Mouse (Mus musculus) C2C12 (cell line): Measurements from ENCODE around the gene Tas2r129. TPM values are rescaled to one million over a fixed set of nuclear protein-coding genes. Genes with fewer than 3 reads are reported as not detected.
"Not testable (repeated sequence)": the region's sequence is repeated elsewhere in the genome, so short reads cannot be mapped to it uniquely, and the experiment has no call there.

Experiments used
- H3K27me3 ChIP-seq: one replicate; pipeline ENCODE4 v1.6.1; 2011; ENCODE audit not compliant: control insufficient read depth, insufficient read depth, insufficient read length
- H3K36me3 ChIP-seq: one replicate; pipeline ENCODE4 v1.6.1; 2011; ENCODE audit not compliant: control insufficient read depth, insufficient read depth
- H3K4me3 ChIP-seq: one replicate; pipeline ENCODE4 v1.5.1; 2011; ENCODE audit warnings: mild to moderate bottlenecking, control low read depth; ENCODE audit not compliant: poor library complexity, insufficient read depth, severe bottlenecking
- H3K79me2 ChIP-seq: one replicate; pipeline ENCODE4 v1.6.1; 2011; ENCODE audit not compliant: control insufficient read depth, insufficient read depth
- H3K79me3 ChIP-seq: one replicate; pipeline ENCODE4 v1.6.1; 2011; ENCODE audit warnings: low read depth, control low read depth
- H3ac ChIP-seq: one replicate; pipeline ENCODE3; 2011; ENCODE audit warnings: low read depth; ENCODE audit not compliant: control insufficient read depth, insufficient read length
- CEBPB ChIP-seq: IDR thresholded peaks from one replicate; pipeline ENCODE4 v1.6.1; 2011; ENCODE audit warnings: low read depth, mild to moderate bottlenecking, control low read depth, moderate library complexity
- CTCF ChIP-seq: IDR thresholded peaks from one replicate; pipeline ENCODE4 v1.5.1; 2011; ENCODE audit not compliant: control insufficient read depth, insufficient read depth, insufficient read length
- FOSL1 ChIP-seq: IDR thresholded peaks from one replicate; pipeline ENCODE4 v1.8.0; 2011; ENCODE audit warnings: mild to moderate bottlenecking, low read length; ENCODE audit not compliant: poor library complexity, insufficient read depth, severe bottlenecking
- MAX ChIP-seq: IDR thresholded peaks from one replicate; pipeline ENCODE4 v1.6.1; 2011; ENCODE audit warnings: mild to moderate bottlenecking, control low read depth
- MYOD1 ChIP-seq: IDR thresholded peaks from one replicate; pipeline ENCODE4 v1.6.1; 2011; ENCODE audit warnings: low read depth; ENCODE audit not compliant: control insufficient read depth, insufficient read length
- MYOG ChIP-seq: IDR thresholded peaks from one replicate; pipeline ENCODE4 v1.6.1; 2011; ENCODE audit not compliant: control insufficient read depth, insufficient read length; ENCODE audit errors: extremely low read depth
- USF1 ChIP-seq: IDR thresholded peaks from one replicate; pipeline ENCODE4 v1.6.1; 2011; ENCODE audit warnings: low read depth, mild to moderate bottlenecking, control low read depth, moderate library complexity
- long read RNA-seq, 2 experiments: library from polyadenylated mRNA; unstranded; transcript quantifications; one replicate each; pipeline ENCODE4 v2.0.0; 2019 to 2020
- polyA plus RNA-seq: library from polyadenylated mRNA; unstranded; fragments of >200 nt; fragmentation: generic; extraction: Trizol; gene quantifications from one replicate; pipeline ENCODE4 v1.2.1, GENCODE M21; 2012; ENCODE audit warnings: missing spikeins

Gene Tas2r129
- not detected for polyA plus RNA-seq
- long read RNA-seq, experiment 1: 0 reads
- long read RNA-seq, experiment 2: 0 reads

DNA sequence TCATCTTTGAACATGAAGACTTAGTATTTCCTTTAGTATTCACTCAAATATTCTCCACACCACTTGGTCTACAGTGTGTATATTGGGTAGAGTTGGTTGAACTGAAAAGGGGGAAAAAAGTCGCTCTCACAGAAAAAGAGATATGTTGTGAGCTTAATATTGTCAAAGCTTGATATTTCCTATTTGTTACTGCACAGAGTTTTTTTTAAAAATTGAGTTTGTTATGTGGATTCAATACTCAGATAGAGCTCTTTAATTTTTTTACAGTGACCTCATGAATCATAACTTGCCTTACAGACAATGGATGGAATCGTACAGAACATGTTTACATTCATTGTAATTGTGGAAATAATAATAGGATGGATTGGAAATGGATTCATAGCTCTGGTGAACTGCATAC, at the start of gene Tas2r129:
Tas2r129 (plus strand) TSS at position 301 of the 400 bp plus-strand sequence.
- Histone ChIP-seq H3K79me2 (no peaks in the 10 kb centered on the region), H3K27me3 (no peaks in the 10 kb centered on the region), H3K4me3 (no peak within 1 kb of the TSS), H3ac (no peak within 1 kb of the TSS), H3K36me3 (no peaks in the 10 kb centered on the region), H3K79me3 (no peaks in the 10 kb centered on the region)
- TF ChIP-seq MAX (no peak), CEBPB (no peak), CTCF (no peak), MYOD1 (no peak), MYOG (no peak), FOSL1 (no peak), USF1 (no peak)

DNA sequence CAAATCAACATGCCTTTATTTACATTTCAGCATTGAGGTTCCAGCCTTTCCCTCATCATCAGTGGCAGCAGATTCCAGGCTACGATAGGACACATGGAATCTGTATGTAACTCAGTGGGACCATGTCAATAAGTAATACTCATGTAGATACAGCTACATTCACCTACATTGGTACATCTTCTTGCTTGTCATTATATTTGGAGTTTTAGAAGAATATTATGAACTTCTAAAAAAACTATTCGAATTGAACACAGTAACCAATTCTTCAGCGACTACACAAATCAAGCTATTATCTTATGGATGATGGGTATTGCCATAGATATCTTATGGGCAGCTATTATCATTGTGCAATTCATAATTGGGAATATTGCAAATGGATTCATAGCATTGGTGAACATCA, 41.6 kb upstream of the Tas2r129 start, which contains the start of gene Tas2r125:
Tas2r125 (plus strand) TSS at position 301 of the 400 bp plus-strand sequence.
- Histone ChIP-seq H3K36me3 (no peaks in the 10 kb centered on the region), H3K79me3 (no peaks in the 10 kb centered on the region), H3ac (no peak within 1 kb of the TSS), H3K27me3 (no peaks in the 10 kb centered on the region), H3K79me2 (no peaks in the 10 kb centered on the region), H3K4me3 (no peak within 1 kb of the TSS)
- TF ChIP-seq MYOD1 (no peak), CTCF (no peak), MYOG (no peak), FOSL1 (no peak), MAX (no peak), USF1 (no peak), CEBPB (no peak)

DNA sequence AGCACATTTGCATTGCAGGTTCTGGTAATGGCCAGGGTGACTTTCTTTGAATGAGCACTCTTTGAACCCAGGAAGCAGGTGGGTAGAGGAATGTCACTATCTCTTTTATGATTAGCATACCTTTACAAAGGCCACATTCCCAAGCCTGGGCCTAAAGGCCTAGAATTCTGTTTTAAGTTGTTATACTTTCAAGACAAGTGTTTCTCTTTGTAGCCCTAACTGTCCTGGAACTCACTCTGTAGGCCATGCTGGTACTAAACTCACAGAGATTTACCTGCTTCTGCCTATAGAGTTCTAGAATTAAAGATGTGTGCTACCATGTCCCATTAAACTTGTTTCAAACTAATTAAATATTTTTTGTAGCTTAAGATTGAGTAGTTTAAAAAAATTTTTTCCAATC, 9.5 kb upstream of the Tas2r129 start:
- not testable (repeated sequence) for H3K79me3 ChIP-seq, H3K4me3 ChIP-seq, H3ac ChIP-seq, H3K79me2 ChIP-seq, H3K36me3 ChIP-seq, H3K27me3 ChIP-seq

DNA sequence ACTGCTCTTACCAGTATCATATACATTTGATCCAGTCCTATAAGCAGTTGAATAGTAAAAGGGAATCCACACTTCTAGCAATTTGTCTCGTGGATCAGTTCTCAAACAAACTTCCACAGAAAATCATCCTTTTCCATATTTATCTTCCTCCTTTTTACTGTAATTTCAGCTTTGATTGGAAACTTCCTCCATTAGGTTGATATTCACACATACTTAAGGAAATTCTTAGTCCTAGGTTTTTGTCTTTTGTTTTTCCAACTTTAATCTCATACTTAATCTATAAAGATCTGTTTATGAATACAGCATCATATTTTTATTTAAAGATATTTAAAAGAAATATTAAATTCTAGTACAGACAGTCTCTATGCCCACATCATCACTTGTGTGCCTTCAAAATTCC, 6.9 kb downstream of the Tas2r129 start, which contains the start of gene Tas2r131:
Tas2r131 (minus strand) TSS at position 101 of the 400 bp plus-strand sequence.
- Histone ChIP-seq H3ac (no peak within 1 kb of the TSS), H3K79me2 (no peaks in the 10 kb centered on the region), H3K79me3 (no peaks in the 10 kb centered on the region), H3K4me3 (no peak within 1 kb of the TSS), H3K36me3 (no peaks in the 10 kb centered on the region), H3K27me3 (no peaks in the 10 kb centered on the region)
- no peak for TF ChIP-seq MYOG

DNA sequence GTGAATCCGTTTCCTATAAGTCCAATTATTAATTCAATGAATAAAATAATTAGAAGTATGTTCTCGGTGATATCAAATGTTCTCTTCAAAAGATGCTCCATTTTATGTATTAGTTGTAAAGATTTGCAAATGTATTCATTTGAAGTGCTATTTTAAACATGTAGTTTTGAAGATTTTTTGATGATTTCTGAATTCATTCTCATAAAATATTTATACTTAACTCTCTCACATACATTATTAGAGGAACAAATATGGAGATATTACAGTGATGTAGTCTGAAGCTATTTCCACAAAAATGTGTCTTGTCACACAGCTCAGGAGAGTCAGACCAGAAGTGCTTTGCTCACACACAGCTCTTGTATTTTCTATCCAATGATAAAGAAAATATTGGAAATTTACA, 30.0 kb downstream of the Tas2r129 start, which contains the start of gene Tas2r109:
Tas2r109 (minus strand) TSS at position 101 of the 400 bp plus-strand sequence.
- H3K27me3 ChIP-seq: no peaks in the 10 kb centered on the region
- H3K79me3 ChIP-seq: no peaks in the 10 kb centered on the region
- TF ChIP-seq FOSL1 (no peak), USF1 (no peak), CEBPB (no peak), MYOG (no peak), MYOD1 (no peak), CTCF (no peak), MAX (no peak)
- no peak within 1 kb of the TSS for H3ac ChIP-seq
- H3K4me3 ChIP-seq: no peak within 1 kb of the TSS
- no peaks in the 10 kb centered on the region for H3K79me2 ChIP-seq
- H3K36me3 ChIP-seq: no peaks in the 10 kb centered on the region

Other genes starting within 250 kb of the Tas2r129 start
- gene Tas2r122, start 239.2 kb upstream of the Tas2r129 start, polyA plus RNA-seq: not detected
- gene Tas2r115, start 213.1 kb upstream of the Tas2r129 start, polyA plus RNA-seq: not detected
- gene Tas2r124, start 196.4 kb upstream of the Tas2r129 start, polyA plus RNA-seq: not detected
- not detected for gene Tas2r102, start 189.0 kb upstream of the Tas2r129 start, polyA plus RNA-seq
- gene Tas2r136, start 172.9 kb upstream of the Tas2r129 start, polyA plus RNA-seq: not detected
- not detected for gene Tas2r117, start 148.3 kb upstream of the Tas2r129 start, polyA plus RNA-seq
- not detected for gene Tas2r123, start 104.0 kb upstream of the Tas2r129 start, polyA plus RNA-seq
- gene Tas2r116, start 95.7 kb upstream of the Tas2r129 start, polyA plus RNA-seq: not detected
- not detected for gene Tas2r110, start 83.1 kb upstream of the Tas2r129 start, polyA plus RNA-seq
- gene Tas2r113, start 58.1 kb upstream of the Tas2r129 start, polyA plus RNA-seq: not detected
- not detected for gene Tas2r125, start 41.5 kb upstream of the Tas2r129 start, polyA plus RNA-seq
- gene Tas2r131, start 6.8 kb downstream of the Tas2r129 start, polyA plus RNA-seq: not detected
- not detected for gene Tas2r109, start 29.9 kb downstream of the Tas2r129 start, polyA plus RNA-seq
- not detected for gene Tas2r103, start 86.0 kb downstream of the Tas2r129 start, polyA plus RNA-seq
- not detected for gene Tas2r140, start 104.7 kb downstream of the Tas2r129 start, polyA plus RNA-seq
- gene Smim10l1, start 153.8 kb downstream of the Tas2r129 start, polyA plus RNA-seq: 13.9 TPM